Mouse (Mus musculus): ENCODE results near the gene Rnf144b.

DNA sequence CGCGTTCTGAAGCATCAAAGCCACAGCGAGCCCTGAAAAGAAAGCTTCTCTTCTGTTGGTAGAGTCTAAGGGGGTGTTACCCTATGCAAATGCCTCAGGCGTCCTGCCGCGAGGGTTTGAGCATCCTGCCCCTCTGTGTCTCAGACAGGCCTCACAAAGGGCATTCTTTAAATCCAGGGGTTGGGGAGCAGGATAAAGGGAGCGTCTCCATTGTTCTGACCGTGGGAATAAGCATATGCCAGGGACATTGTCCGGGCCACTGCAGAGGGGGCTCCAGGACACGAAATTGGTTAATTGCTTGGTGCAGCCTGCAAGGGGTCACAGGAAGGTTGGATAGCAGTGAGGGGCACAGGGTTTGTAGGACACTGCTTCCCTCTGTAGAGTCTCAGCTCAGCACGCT is 151.0 kb downstream of the Rnf144b start:
- TF ChIP-seq CTCF (IDR thresholded peaks at IDR 0.05; ENCODE audit: borderline replicate concordance, control insufficient read depth, extremely low read depth, insufficient read depth, low read length, poor library complexity) (no peak), POLR2A (IDR thresholded peaks at IDR 0.05; ENCODE audit: control insufficient read depth, extremely low read depth, insufficient read depth, low read length, poor library complexity) (no peak)

Data from thymus, adult 2 months (tissue).